Mouse (Mus musculus): ENCODE data around the gene Map3k20. TPM values are rescaled to one million over a fixed set of nuclear protein-coding genes. Genes with fewer than 3 reads are reported as not detected.

Gene Map3k20
- polyA plus RNA-seq, 1 experiment from 2014 or later = 14.5 TPM

- H3K9ac ChIP-seq = no peak overlapping the region
- H3K27ac ChIP-seq = no peak overlapping the region
- no peak for ATAC-seq (replicated peaks; ENCODE audit: low FRiP score)
- H3K4me3 ChIP-seq (replicated peaks) = no peak overlapping the region
- no peaks in the 10 kb centered on the region for H3K36me3 ChIP-seq
- H3K4me2 ChIP-seq = no peak overlapping the region
- WGBS = 84% methylated on average over 4 of the region's 4 CpGs
- H3K9me3 ChIP-seq (replicated peaks) = no peaks in the 10 kb centered on the region
- H3K27me3 ChIP-seq = 0 out of 2 replicates have a peak, but pooled peaks cover 5% of the 10 kb centered on the region
- peaks cover 11% of the 10 kb centered on the region; the same call in 1 of the 2 replicates for H3K4me1 ChIP-seq
Measured at GRCm38 (mm10) chr2:72282733-72283132, 2.7 kb upstream of the Map3k20 start.

- no peak overlapping the region for H3K4me2 ChIP-seq
- H3K4me3 ChIP-seq (replicated peaks) = no peak overlapping the region; the same call in 1 of the 2 replicates
- peaks cover 12% of the 10 kb centered on the region; the same call in 1 of the 2 replicates for H3K4me1 ChIP-seq
- H3K9ac ChIP-seq = no peak overlapping the region
- H3K36me3 ChIP-seq = no peaks in the 10 kb centered on the region
- no peak for ATAC-seq (replicated peaks; ENCODE audit: low FRiP score)
- no peak overlapping the region for H3K27ac ChIP-seq
- WGBS = 78% methylated on average over 7 of the region's 7 CpGs
- 0 out of 2 replicates have a peak, but pooled peaks cover 5% of the 10 kb centered on the region for H3K27me3 ChIP-seq
- no peaks in the 10 kb centered on the region for H3K9me3 ChIP-seq (replicated peaks)
Measured at GRCm38 (mm10) chr2:72284689-72285088, 748 bp upstream of the Map3k20 start.

- peak; percentile 86 for ATAC-seq (replicated peaks; ENCODE audit: low FRiP score)
- H3K9ac ChIP-seq = peak overlapping the region; percentile 88
- WGBS = 2% methylated on average over 60 of the region's 60 CpGs
- peaks cover 12% of the 10 kb centered on the region; the same call in 1 of the 2 replicates for H3K4me1 ChIP-seq
- no peaks in the 10 kb centered on the region for H3K9me3 ChIP-seq (replicated peaks)
- H3K4me2 ChIP-seq = peak overlapping the region; percentile 75
- H3K27ac ChIP-seq = peak overlapping the region; percentile 13; the same call in 1 of the 2 replicates
- no peaks in the 10 kb centered on the region for H3K36me3 ChIP-seq
- peak overlapping the region; percentile 71 for H3K4me3 ChIP-seq (replicated peaks)
- 0 out of 2 replicates have a peak, but pooled peaks cover 5% of the 10 kb centered on the region for H3K27me3 ChIP-seq
Measured at GRCm38 (mm10) chr2:72285888-72286661, 638 bp downstream of the Map3k20 start.

- Histone ChIP-seq H3K4me1 (peaks cover 12% of the 10 kb centered on the region; the same call in 1 of the 2 replicates), H3K36me3 (no peaks in the 10 kb centered on the region), H3K9ac (no peak overlapping the region), H3K27ac (no peak overlapping the region), H3K4me2 (no peak overlapping the region), H3K27me3 (0 out of 2 replicates have a peak, but pooled peaks cover 5% of the 10 kb centered on the region), H3K9me3 (replicated peaks) (no peaks in the 10 kb centered on the region), H3K4me3 (replicated peaks) (no peak overlapping the region)
- WGBS = 74% methylated on average over 4 of the region's 4 CpGs
- ATAC-seq (replicated peaks; ENCODE audit: low FRiP score) = no peak
Measured at GRCm38 (mm10) chr2:72287142-72287541, 1.7 kb downstream of the Map3k20 start.

- H3K9me3 ChIP-seq (replicated peaks) = no peaks in the 10 kb centered on the region
- no peak for ATAC-seq (replicated peaks; ENCODE audit: low FRiP score)
- no peaks in the 10 kb centered on the region for H3K36me3 ChIP-seq
- H3K27me3 ChIP-seq = no peaks in the 10 kb centered on the region
- H3K4me2 ChIP-seq = no peak overlapping the region
- no peak overlapping the region for H3K9ac ChIP-seq
- H3K27ac ChIP-seq = no peak overlapping the region
- WGBS = 86% methylated on average over 11 of the region's 11 CpGs
- peaks cover 13% of the 10 kb centered on the region; the same call in 1 of the 2 replicates for H3K4me1 ChIP-seq
- H3K4me3 ChIP-seq (replicated peaks) = no peak overlapping the region
Measured at GRCm38 (mm10) chr2:72288932-72289534, 3.6 kb downstream of the Map3k20 start.

GRCm38 (mm10) chr2:72291103-72291502 lies 5.7 kb downstream of the Map3k20 start:
- H3K9me3 ChIP-seq (replicated peaks) = no peaks in the 10 kb centered on the region
- no peak for ATAC-seq (replicated peaks; ENCODE audit: low FRiP score)
- no peak overlapping the region for H3K27ac ChIP-seq
- no peak overlapping the region for H3K4me3 ChIP-seq (replicated peaks)
- WGBS = 62% methylated on average over 1 of the region's 1 CpGs
- no peak overlapping the region for H3K9ac ChIP-seq
- no peak overlapping the region for H3K4me2 ChIP-seq
- H3K27me3 ChIP-seq = no peaks in the 10 kb centered on the region
- peaks cover 12% of the 10 kb centered on the region; the same call in 1 of the 2 replicates for H3K4me1 ChIP-seq
- H3K36me3 ChIP-seq = no peaks in the 10 kb centered on the region

GRCm38 (mm10) chr2:72292573-72292972 lies 7.1 kb downstream of the Map3k20 start:
- no peak for ATAC-seq (replicated peaks; ENCODE audit: low FRiP score)
- H3K4me3 ChIP-seq (replicated peaks) = no peak overlapping the region
- peaks cover 10% of the 10 kb centered on the region for H3K4me1 ChIP-seq
- no peaks in the 10 kb centered on the region for H3K27me3 ChIP-seq
- no peak overlapping the region for H3K27ac ChIP-seq
- WGBS = 76% methylated on average over 8 of the region's 8 CpGs
- no peaks in the 10 kb centered on the region for H3K9me3 ChIP-seq (replicated peaks)
- no peak overlapping the region for H3K9ac ChIP-seq
- H3K36me3 ChIP-seq = no peaks in the 10 kb centered on the region
- H3K4me2 ChIP-seq = no peak overlapping the region

GRCm38 (mm10) chr2:72294994-72295393 lies 9.6 kb downstream of the Map3k20 start:
- WGBS = 88% methylated on average over 6 of the region's 6 CpGs
- Histone ChIP-seq H3K36me3 (0 out of 2 replicates have a peak, but pooled peaks cover 6% of the 10 kb centered on the region), H3K4me1 (peaks cover 17% of the 10 kb centered on the region), H3K4me3 (replicated peaks) (no peak overlapping the region), H3K27me3 (no peaks in the 10 kb centered on the region), H3K9ac (no peak overlapping the region), H3K27ac (no peak overlapping the region), H3K9me3 (replicated peaks) (no peaks in the 10 kb centered on the region), H3K4me2 (no peak overlapping the region)
- ATAC-seq (replicated peaks; ENCODE audit: low FRiP score) = no peak

- ATAC-seq (replicated peaks; ENCODE audit: low FRiP score) = no peak
- Histone ChIP-seq H3K27ac (peak overlapping the region; percentile 54; the same call in 1 of the 2 replicates), H3K4me1 (peaks cover 17% of the 10 kb centered on the region), H3K36me3 (0 out of 2 replicates have a peak, but pooled peaks cover 6% of the 10 kb centered on the region), H3K9me3 (replicated peaks) (no peaks in the 10 kb centered on the region), H3K4me2 (peak overlapping the region; percentile 18; the same call in 1 of the 2 replicates), H3K9ac (no peak overlapping the region), H3K27me3 (no peaks in the 10 kb centered on the region), H3K4me3 (replicated peaks) (no peak overlapping the region)
- WGBS = 76% methylated on average over 10 of the region's 10 CpGs
Measured at GRCm38 (mm10) chr2:72296984-72297715, 11.7 kb downstream of the Map3k20 start.

GRCm38 (mm10) chr2:72297716-72298082 lies 12.3 kb downstream of the Map3k20 start:
- Histone ChIP-seq H3K36me3 (0 out of 2 replicates have a peak, but pooled peaks cover 6% of the 10 kb centered on the region), H3K4me1 (peaks cover 17% of the 10 kb centered on the region), H3K27me3 (no peaks in the 10 kb centered on the region), H3K9ac (no peak overlapping the region), H3K4me2 (peak overlapping the region; percentile 18; the same call in 1 of the 2 replicates), H3K9me3 (replicated peaks) (no peaks in the 10 kb centered on the region), H3K4me3 (replicated peaks) (no peak overlapping the region), H3K27ac (peak overlapping the region; percentile 54; the same call in 1 of the 2 replicates)
- WGBS = 42% methylated on average over 10 of the region's 10 CpGs
- peak; percentile 54; the same call in 1 of the 2 replicates for ATAC-seq (replicated peaks; ENCODE audit: low FRiP score)

GRCm38 (mm10) chr2:72298406-72298805 lies 13.0 kb downstream of the Map3k20 start:
- Histone ChIP-seq H3K4me3 (replicated peaks) (no peak overlapping the region), H3K27me3 (no peaks in the 10 kb centered on the region), H3K9me3 (replicated peaks) (no peaks in the 10 kb centered on the region), H3K27ac (no peak overlapping the region), H3K4me2 (no peak overlapping the region), H3K36me3 (0 out of 2 replicates have a peak, but pooled peaks cover 6% of the 10 kb centered on the region), H3K9ac (no peak overlapping the region), H3K4me1 (peaks cover 17% of the 10 kb centered on the region)
- WGBS = 61% methylated on average over 4 of the region's 4 CpGs
- ATAC-seq (replicated peaks; ENCODE audit: low FRiP score) = no peak
